Mouse (Mus musculus) forebrain, embryonic 14.5 days (tissue): ENCODE data around the gene Aktip. TPM values are rescaled to one million over a fixed set of nuclear protein-coding genes. Genes with fewer than 3 reads are reported as not detected.
A peak's percentile ranks its signal among the peaks of the same experiment; 100 is the strongest.

ENCODE experiments used
- ATAC-seq: fragments of 200-750 bp; cut with Nextera tagmentation; 2 replicates; pipeline ENCODE4 v1.8.0; 2017; ENCODE audit warnings: mild to moderate bottlenecking, moderate library complexity
- DNase-seq: peaks from one replicate; pipeline ENCODE4 v3.0.0-alpha.2; 2015; ENCODE audit warnings: low spot score
- H3K27ac ChIP-seq: fragments of 300-500 bp; sonication (generic); 2 replicates; pipeline ENCODE4 v1.5.1; 2014; ENCODE audit warnings: low read depth, mild to moderate bottlenecking, control low read depth, low read length, moderate library complexity
- H3K27me3 ChIP-seq: fragments of 300-500 bp; sonication (generic); replicated peaks from 2 replicates; pipeline ENCODE4 v1.6.1; 2014; ENCODE audit warnings: low read length, control low read depth, mixed read lengths; ENCODE audit not compliant: control insufficient read depth, insufficient read depth
- H3K36me3 ChIP-seq: fragments of 300-500 bp; sonication (generic); 2 replicates; pipeline ENCODE4 v1.6.1; 2014; ENCODE audit warnings: low read length, control low read depth; ENCODE audit not compliant: control insufficient read depth, insufficient read depth
- H3K4me1 ChIP-seq: fragments of 300-500 bp; sonication (generic); 2 replicates; pipeline ENCODE4 v1.6.1; 2014; ENCODE audit warnings: antibody characterized with exemption, low read length, control low read depth; ENCODE audit not compliant: control insufficient read depth, insufficient read depth
- H3K4me2 ChIP-seq: fragments of 300-500 bp; sonication (generic); 2 replicates; pipeline ENCODE4 v1.6.1; 2014; ENCODE audit warnings: mild to moderate bottlenecking, control low read depth, low read length
- H3K4me3 ChIP-seq: fragments of 300-500 bp; sonication (generic); 2 replicates; pipeline ENCODE4 v1.5.1; 2014; ENCODE audit warnings: low read depth, low read length, control low read depth
- H3K9ac ChIP-seq: fragments of 300-500 bp; sonication (generic); 2 replicates; pipeline ENCODE4 v1.6.1; 2014; ENCODE audit warnings: mild to moderate bottlenecking, low read length, control low read depth, moderate library complexity
- H3K9me3 ChIP-seq: fragments of 300-500 bp; sonication (generic); replicated peaks from 2 replicates; pipeline ENCODE4 v1.6.1; 2016; ENCODE audit warnings: low read length, control low read depth, mixed read lengths; ENCODE audit not compliant: control insufficient read depth
- WGBS: fragments of 180-500 bp; shearing (Covaris S2); extraction: QIAGEN DNeasy Blood & Tissue Kit; methylation state at CpG from one replicate; pipeline ENCODE4 v1.1.7; 2014; 5-methylcytosine and 5-hydroxymethylcytosine counted together
- polyA plus RNA-seq: library from polyadenylated mRNA; unstranded; fragments of >200 nt; fragmentation: Nextera tagmentation; extraction: Ambion mirVana; gene quantifications from 2 replicates; pipeline ENCODE4 v1.2.1, GENCODE M21; 2014

Gene Aktip
- polyA plus RNA-seq, 1 experiment from 2014 or later, result 142 TPM

- Histone ChIP-seq H3K4me3 (no peak overlapping the region), H3K4me2 (no peak overlapping the region), H3K27me3 (no peaks in the 10 kb centered on the region), H3K9ac (no peak overlapping the region), H3K36me3 (no peaks in the 10 kb centered on the region), H3K9me3 (no peaks in the 10 kb centered on the region), H3K4me1 (no peaks in the 10 kb centered on the region), H3K27ac (no peak overlapping the region)
- no peak for DNase-seq
- 74% methylated on average over 3 of the region's 3 CpGs for WGBS
- no peak for ATAC-seq
Measured at GRCm38 (mm10) chr8:91149298-91149697, 50.5 kb downstream of the Aktip start.

GRCm38 (mm10) chr8:91148643-91149178 is 51.1 kb downstream of the Aktip start:
- H3K36me3 ChIP-seq, result no peaks in the 10 kb centered on the region
- no peaks in the 10 kb centered on the region for H3K27me3 ChIP-seq
- H3K27ac ChIP-seq, result no peak overlapping the region
- H3K4me1 ChIP-seq, result no peaks in the 10 kb centered on the region
- no peak overlapping the region for H3K4me2 ChIP-seq
- no peak overlapping the region for H3K9ac ChIP-seq
- DNase-seq (no peak), ATAC-seq (no peak)
- WGBS, result 84% methylated on average over 15 of the region's 15 CpGs
- no peaks in the 10 kb centered on the region for H3K9me3 ChIP-seq
- H3K4me3 ChIP-seq, result no peak overlapping the region

- Histone ChIP-seq H3K4me2 (no peak overlapping the region), H3K9me3 (no peaks in the 10 kb centered on the region), H3K27me3 (no peaks in the 10 kb centered on the region), H3K9ac (no peak overlapping the region), H3K27ac (no peak overlapping the region), H3K4me3 (no peak overlapping the region), H3K4me1 (no peaks in the 10 kb centered on the region), H3K36me3 (no peaks in the 10 kb centered on the region)
- WGBS, result 11% methylated on average over 6 of the region's 6 CpGs
- DNase-seq, result peak; percentile 80
- no peak for ATAC-seq
Measured at GRCm38 (mm10) chr8:91147715-91148114, 52.1 kb downstream of the Aktip start.

- H3K4me3 ChIP-seq, result no peak overlapping the region
- H3K27me3 ChIP-seq, result no peaks in the 10 kb centered on the region
- H3K9me3 ChIP-seq, result no peaks in the 10 kb centered on the region
- H3K9ac ChIP-seq, result no peak overlapping the region
- no peaks in the 10 kb centered on the region for H3K4me1 ChIP-seq
- DNase-seq, result no peak
- H3K4me2 ChIP-seq, result no peak overlapping the region
- ATAC-seq, result no peak
- 85% methylated on average over 4 of the region's 4 CpGs for WGBS
- H3K27ac ChIP-seq, result no peak overlapping the region
- H3K36me3 ChIP-seq, result no peaks in the 10 kb centered on the region
Measured at GRCm38 (mm10) chr8:91140828-91141227, 58.9 kb downstream of the Aktip start.

GRCm38 (mm10) chr8:91135308-91136181 is 64.2 kb downstream of the Aktip start:
- no peak for ATAC-seq
- H3K27ac ChIP-seq, result peak overlapping the region; percentile 30; the same call in 1 of the 2 replicates
- H3K27me3 ChIP-seq, result no peaks in the 10 kb centered on the region
- WGBS, result 68% methylated on average over 14 of the region's 14 CpGs
- H3K4me3 ChIP-seq, result no peak overlapping the region
- no peaks in the 10 kb centered on the region for H3K9me3 ChIP-seq
- H3K36me3 ChIP-seq, result 0 out of 2 replicates have a peak, but pooled peaks cover 4% of the 10 kb centered on the region
- no peak overlapping the region for H3K4me2 ChIP-seq
- H3K9ac ChIP-seq, result no peak overlapping the region
- DNase-seq, result no peak
- H3K4me1 ChIP-seq, result peaks cover 10% of the 10 kb centered on the region

- ATAC-seq (no peak), DNase-seq (no peak)
- peak overlapping the region; percentile 22 for H3K27ac ChIP-seq
- H3K4me2 ChIP-seq, result peak overlapping the region; percentile 27
- H3K4me3 ChIP-seq, result no peak overlapping the region; the same call in 1 of the 2 replicates
- H3K9me3 ChIP-seq, result no peaks in the 10 kb centered on the region
- H3K36me3 ChIP-seq, result peaks cover 10% of the 10 kb centered on the region; the same call in 1 of the 2 replicates
- no peak overlapping the region for H3K9ac ChIP-seq
- 44% methylated on average over 12 of the region's 12 CpGs for WGBS
- H3K27me3 ChIP-seq, result no peaks in the 10 kb centered on the region
- H3K4me1 ChIP-seq, result peaks cover 10% of the 10 kb centered on the region
Measured at GRCm38 (mm10) chr8:91134659-91135058, 65.1 kb downstream of the Aktip start.

GRCm38 (mm10) chr8:91134070-91134475 is 65.7 kb downstream of the Aktip start:
- Histone ChIP-seq H3K36me3 (peaks cover 15% of the 10 kb centered on the region), H3K27ac (peak overlapping the region; percentile 22), H3K4me1 (peaks cover 10% of the 10 kb centered on the region), H3K4me2 (peak overlapping the region; percentile 27), H3K4me3 (peak overlapping the region; percentile 91), H3K9me3 (no peaks in the 10 kb centered on the region), H3K9ac (peak overlapping the region; percentile 84; the same call in 1 of the 2 replicates), H3K27me3 (no peaks in the 10 kb centered on the region)
- peak; percentile 100 for DNase-seq
- ATAC-seq, result peak; percentile 99
- WGBS, result under 1% methylated on average over 24 of the region's 24 CpGs

GRCm38 (mm10) chr8:91133441-91134069 is 66.2 kb downstream of the Aktip start:
- Histone ChIP-seq H3K4me3 (peak overlapping the region; percentile 91), H3K27me3 (no peaks in the 10 kb centered on the region), H3K4me1 (peaks cover 10% of the 10 kb centered on the region), H3K27ac (peak overlapping the region; percentile 22), H3K4me2 (peak overlapping the region; percentile 88), H3K9me3 (no peaks in the 10 kb centered on the region), H3K36me3 (peaks cover 20% of the 10 kb centered on the region), H3K9ac (peak overlapping the region; percentile 84)
- 0% methylated on average over 46 of the region's 58 CpGs for WGBS
- DNase-seq, result no peak
- no peak for ATAC-seq
